Mouse (Mus musculus): ENCODE measurements at regions not wholly inside any gene's neighbourhood (a gene's known extent, or its start where the extent isn't known, plus 50 kb on each side); places are given as distances from the start of the nearest gene placed in this dataset.

DNA sequence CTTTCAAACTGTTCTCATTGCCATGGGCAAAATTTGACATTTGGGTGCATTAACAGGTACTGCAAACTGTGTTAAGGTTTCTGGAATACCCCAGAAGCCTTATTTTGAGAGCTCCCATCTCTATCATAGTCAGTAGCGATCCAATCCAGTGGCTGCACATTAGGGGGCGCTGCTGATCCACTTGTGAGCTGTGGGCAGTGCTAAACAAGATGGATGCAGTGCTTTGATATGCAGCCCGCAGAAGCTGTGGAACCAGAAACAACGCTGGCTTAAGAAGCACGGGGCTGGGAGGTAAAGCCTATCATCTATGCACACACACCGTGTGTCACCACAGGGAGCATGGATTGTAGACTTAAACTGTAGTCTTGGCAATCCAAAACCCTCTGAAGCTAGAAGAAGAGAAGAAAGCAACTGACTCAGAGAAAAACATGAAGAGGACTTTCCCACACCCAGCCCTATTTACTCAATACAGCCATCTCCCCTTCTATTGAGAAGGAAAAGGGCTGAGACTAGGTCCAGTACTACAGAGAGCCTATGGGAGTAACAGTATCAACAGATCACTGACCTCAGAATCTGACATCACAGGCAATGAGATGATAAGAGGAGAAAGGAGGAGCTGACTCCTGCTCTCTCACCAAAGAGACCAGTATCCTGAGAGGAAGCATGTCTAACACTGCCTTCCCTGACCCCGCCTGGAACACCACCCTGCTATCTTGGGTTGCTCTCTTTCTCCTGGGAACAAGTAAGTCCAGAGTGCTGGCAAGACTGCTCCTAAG, 83.1 kb upstream of the 2210010C04Rik start:
- peak overlapping the region; percentile 9; the same call in 1 of the 2 replicates for H3K4me2 ChIP-seq (ENCODE audit: low read depth)
- WGBS, result 17% methylated on average over 7 of the region's 7 CpGs
- no peak overlapping the region for H3K9ac ChIP-seq (ENCODE audit: low read length)
- no peak overlapping the region for H3K27ac ChIP-seq (ENCODE audit: low read depth, low read length)
- no peaks in the 10 kb centered on the region for H3K36me3 ChIP-seq (ENCODE audit: control insufficient read depth, insufficient read depth, low read length)
- H3K9me3 ChIP-seq (ENCODE audit: control insufficient read depth, low read length), result no peaks in the 10 kb centered on the region
- H3K27me3 ChIP-seq (ENCODE audit: control insufficient read depth, insufficient read depth, low read length), result no peaks in the 10 kb centered on the region
- H3K4me3 ChIP-seq (ENCODE audit: low read depth, low read length), result no peak overlapping the region
- DNase-seq (ENCODE audit: low spot score) (peak; percentile 70), ATAC-seq (ENCODE audit: insufficient read depth, low FRiP score, low TSS enrichment) (peak; percentile 71; the same call in 1 of the 2 replicates)
- H3K4me1 ChIP-seq (ENCODE audit: control insufficient read depth, insufficient read depth, low read length), result no peaks in the 10 kb centered on the region

DNA sequence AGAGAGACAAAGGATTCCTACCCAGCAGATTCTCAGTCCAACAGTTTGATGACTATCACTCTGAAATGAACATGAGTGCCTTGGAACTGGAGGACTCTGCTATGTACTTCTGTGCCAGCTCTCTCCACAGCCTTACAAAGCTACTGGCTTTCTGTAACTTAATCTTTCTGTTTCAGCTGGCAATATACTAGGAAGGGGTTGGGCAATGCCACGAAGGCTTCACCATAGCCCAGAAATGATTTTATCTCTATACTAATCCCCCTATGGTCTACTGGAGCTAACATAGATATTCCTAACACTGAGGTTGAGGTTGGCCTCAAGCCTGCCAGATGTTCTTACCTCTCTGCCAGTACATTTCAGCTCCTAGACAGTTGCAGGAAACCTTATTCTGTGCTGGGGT, 78.6 kb upstream of the 2210010C04Rik start:
- no peaks in the 10 kb centered on the region for H3K4me1 ChIP-seq (ENCODE audit: control insufficient read depth, insufficient read depth, low read length)
- H3K4me3 ChIP-seq (ENCODE audit: low read depth, low read length), result no peak overlapping the region
- no peak for ATAC-seq (ENCODE audit: insufficient read depth, low FRiP score, low TSS enrichment)
- no peak overlapping the region for H3K27ac ChIP-seq (ENCODE audit: low read depth, low read length)
- no peaks in the 10 kb centered on the region for H3K36me3 ChIP-seq (ENCODE audit: control insufficient read depth, insufficient read depth, low read length)
- no peaks in the 10 kb centered on the region for H3K27me3 ChIP-seq (ENCODE audit: control insufficient read depth, insufficient read depth, low read length)
- H3K4me2 ChIP-seq (ENCODE audit: low read depth), result no peak overlapping the region
- no peak overlapping the region for H3K9ac ChIP-seq (ENCODE audit: low read length)
- no peaks in the 10 kb centered on the region for H3K9me3 ChIP-seq (ENCODE audit: control insufficient read depth, low read length)
- 72% methylated on average over 1 of the region's 1 CpGs for WGBS
- DNase-seq (ENCODE audit: low spot score), result no peak

DNA sequence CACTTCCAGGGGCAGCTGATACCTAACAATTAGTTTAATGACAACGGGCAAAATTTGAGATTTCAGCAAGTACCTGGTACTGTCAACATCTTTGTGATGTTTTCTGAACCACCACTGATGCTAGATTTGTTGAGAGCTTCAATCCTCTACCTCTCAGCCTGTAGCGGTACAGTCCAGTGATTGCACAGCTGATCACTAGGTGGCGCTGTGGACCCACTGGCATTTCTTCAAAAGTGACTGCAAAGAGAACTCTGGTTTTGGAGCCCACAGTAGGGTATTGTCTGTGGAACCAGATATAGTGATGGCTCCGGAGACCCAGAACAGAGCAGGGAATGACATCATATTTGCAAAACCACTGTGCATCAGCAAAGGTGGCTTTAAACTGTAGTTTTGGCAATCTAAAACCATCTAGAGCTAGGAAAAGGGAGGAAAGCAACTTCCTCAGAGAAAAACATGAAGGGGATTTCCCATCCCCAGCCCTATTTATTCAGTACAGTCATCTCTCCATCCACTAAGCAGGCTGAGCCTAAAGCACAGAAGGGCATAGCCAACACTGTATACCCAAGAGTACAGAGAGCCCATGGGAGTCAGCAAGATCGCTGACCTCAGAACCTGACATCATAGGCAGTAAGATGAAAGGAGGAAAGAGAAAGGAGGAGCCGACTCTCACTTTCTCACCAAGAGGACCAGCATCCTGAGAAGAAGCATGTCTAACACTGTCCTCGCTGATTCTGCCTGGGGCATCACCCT, 77.7 kb upstream of the 2210010C04Rik start:
- 0 out of 2 replicates have a peak, but pooled peaks have one; percentile 35 for ATAC-seq (ENCODE audit: insufficient read depth, low FRiP score, low TSS enrichment)

DNA sequence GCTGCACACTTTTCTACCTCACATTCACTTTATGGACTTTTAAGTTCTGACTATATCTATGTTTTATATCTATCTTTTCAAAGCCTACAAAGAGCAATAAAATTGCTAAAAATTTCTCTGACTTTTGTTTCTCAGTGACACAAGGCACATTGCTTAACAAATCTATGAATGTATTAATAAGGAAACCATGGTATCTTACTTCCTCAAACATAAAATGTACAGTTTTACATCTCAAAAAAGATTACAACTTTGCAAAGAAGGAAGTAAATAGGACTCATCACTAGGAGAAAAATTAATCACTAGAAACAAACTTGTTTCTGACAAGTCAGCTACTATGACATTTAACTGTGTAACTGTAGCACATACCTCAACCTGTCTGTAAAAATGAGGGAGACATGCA, 76.5 kb upstream of the 2210010C04Rik start:
- no peak overlapping the region for H3K27ac ChIP-seq (ENCODE audit: low read depth, low read length)
- DNase-seq (ENCODE audit: low spot score) (no peak), ATAC-seq (ENCODE audit: insufficient read depth, low FRiP score, low TSS enrichment) (no peak)
- H3K9me3 ChIP-seq (ENCODE audit: control insufficient read depth, low read length), result no peaks in the 10 kb centered on the region
- H3K9ac ChIP-seq (ENCODE audit: low read length), result no peak overlapping the region
- no peaks in the 10 kb centered on the region for H3K27me3 ChIP-seq (ENCODE audit: control insufficient read depth, insufficient read depth, low read length)
- H3K4me2 ChIP-seq (ENCODE audit: low read depth), result no peak overlapping the region
- no peak overlapping the region for H3K4me3 ChIP-seq (ENCODE audit: low read depth, low read length)
- no peaks in the 10 kb centered on the region for H3K36me3 ChIP-seq (ENCODE audit: control insufficient read depth, insufficient read depth, low read length)
- H3K4me1 ChIP-seq (ENCODE audit: control insufficient read depth, insufficient read depth, low read length), result no peaks in the 10 kb centered on the region

More for the DNA sequence above, 77.7 kb upstream of the 2210010C04Rik start:
- Histone ChIP-seq H3K27ac (ENCODE audit: low read depth, low read length) (no peak overlapping the region), H3K36me3 (ENCODE audit: control insufficient read depth, insufficient read depth, low read length) (no peaks in the 10 kb centered on the region), H3K9ac (ENCODE audit: low read length) (no peak overlapping the region), H3K27me3 (ENCODE audit: control insufficient read depth, insufficient read depth, low read length) (no peaks in the 10 kb centered on the region), H3K9me3 (ENCODE audit: control insufficient read depth, low read length) (no peaks in the 10 kb centered on the region), H3K4me1 (ENCODE audit: control insufficient read depth, insufficient read depth, low read length) (no peaks in the 10 kb centered on the region), H3K4me2 (ENCODE audit: low read depth) (no peak overlapping the region), H3K4me3 (ENCODE audit: low read depth, low read length) (no peak overlapping the region)
- 44% methylated on average over 7 of the region's 7 CpGs for WGBS
- peak; percentile 49 for DNase-seq (ENCODE audit: low spot score)

DNA sequence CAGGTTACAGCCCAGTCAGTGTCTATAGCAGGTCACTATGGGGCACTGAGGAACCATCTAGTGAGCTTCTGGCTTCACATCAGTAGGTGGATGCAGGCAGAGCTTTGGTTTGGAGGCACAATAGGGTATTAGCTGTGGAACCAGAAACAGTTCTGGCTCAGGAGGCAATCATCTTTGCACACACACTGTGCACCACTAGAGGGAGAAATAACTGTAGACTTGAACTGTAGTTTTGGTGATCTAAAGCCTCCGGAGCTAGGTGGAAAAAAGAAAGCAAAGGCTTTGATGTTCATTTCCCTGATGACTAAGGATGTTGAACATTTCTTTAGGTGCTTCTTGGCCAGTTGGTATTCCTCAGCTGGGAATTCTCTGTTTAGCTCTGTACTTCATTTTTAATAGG, 73.6 kb upstream of the 2210010C04Rik start:
- Histone ChIP-seq H3K27me3 (ENCODE audit: control insufficient read depth, insufficient read depth, low read length) (no peaks in the 10 kb centered on the region), H3K9ac (ENCODE audit: low read length) (no peak overlapping the region), H3K9me3 (ENCODE audit: control insufficient read depth, low read length) (no peaks in the 10 kb centered on the region), H3K27ac (ENCODE audit: low read depth, low read length) (no peak overlapping the region), H3K4me3 (ENCODE audit: low read depth, low read length) (no peak overlapping the region), H3K4me1 (ENCODE audit: control insufficient read depth, insufficient read depth, low read length) (no peaks in the 10 kb centered on the region), H3K36me3 (ENCODE audit: control insufficient read depth, insufficient read depth, low read length) (no peaks in the 10 kb centered on the region), H3K4me2 (ENCODE audit: low read depth) (no peak overlapping the region)
- 67% methylated on average over 1 of the region's 1 CpGs for WGBS
- DNase-seq (ENCODE audit: low spot score) (no peak), ATAC-seq (ENCODE audit: insufficient read depth, low FRiP score, low TSS enrichment) (no peak)

DNA sequence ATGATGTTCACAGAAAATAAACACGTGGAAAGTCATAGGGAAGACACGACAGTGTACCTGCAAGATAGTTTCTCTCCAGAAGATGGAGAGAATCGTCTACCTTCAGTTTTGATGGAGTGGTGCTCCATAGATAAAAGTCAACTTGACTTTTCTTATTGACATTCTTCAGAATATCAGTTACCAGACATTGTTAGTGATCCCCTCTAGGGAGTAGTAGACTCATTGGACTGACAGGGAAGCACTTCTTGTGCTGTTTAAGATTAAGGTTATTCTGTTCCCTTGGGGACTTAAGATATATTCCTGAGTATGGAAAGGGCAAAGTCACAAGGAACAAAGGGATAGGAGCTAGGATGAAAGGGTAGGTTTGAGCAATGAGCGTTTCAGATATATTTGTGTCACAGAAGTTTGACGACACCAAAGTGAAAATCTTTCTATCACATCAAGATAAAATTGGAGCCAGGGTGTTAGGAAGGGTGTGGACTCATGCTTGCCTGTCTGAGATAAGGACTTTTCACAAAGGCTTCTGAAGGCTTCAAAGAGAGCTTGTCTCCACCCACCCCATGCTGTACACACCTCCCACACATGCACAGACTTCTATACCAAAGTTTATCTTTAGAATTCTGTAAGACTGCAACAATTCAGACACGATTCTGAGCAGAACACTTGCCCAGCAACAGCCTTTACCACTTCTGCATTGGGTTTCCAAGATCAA, 68.5 kb upstream of the 2210010C04Rik start:
- Histone ChIP-seq H3K4me2 (ENCODE audit: low read depth) (no peak overlapping the region), H3K36me3 (ENCODE audit: control insufficient read depth, insufficient read depth, low read length) (no peaks in the 10 kb centered on the region), H3K27me3 (ENCODE audit: control insufficient read depth, insufficient read depth, low read length) (no peaks in the 10 kb centered on the region), H3K4me3 (ENCODE audit: low read depth, low read length) (no peak overlapping the region), H3K4me1 (ENCODE audit: control insufficient read depth, insufficient read depth, low read length) (no peaks in the 10 kb centered on the region), H3K9ac (ENCODE audit: low read length) (no peak overlapping the region), H3K9me3 (ENCODE audit: control insufficient read depth, low read length) (no peaks in the 10 kb centered on the region), H3K27ac (ENCODE audit: low read depth, low read length) (no peak overlapping the region)
- no peak for ATAC-seq (ENCODE audit: insufficient read depth, low FRiP score, low TSS enrichment)
- 81% methylated on average over 6 of the region's 6 CpGs for WGBS
- DNase-seq (ENCODE audit: low spot score), result no peak

- 90% methylated on average over 2 of the region's 2 CpGs for WGBS
- Histone ChIP-seq H3K4me3 (ENCODE audit: low read depth, low read length) (no peak overlapping the region), H3K27me3 (ENCODE audit: control insufficient read depth, insufficient read depth, low read length) (no peaks in the 10 kb centered on the region), H3K4me1 (ENCODE audit: control insufficient read depth, insufficient read depth, low read length) (no peaks in the 10 kb centered on the region), H3K36me3 (ENCODE audit: control insufficient read depth, insufficient read depth, low read length) (no peaks in the 10 kb centered on the region), H3K9me3 (ENCODE audit: control insufficient read depth, low read length) (no peaks in the 10 kb centered on the region), H3K9ac (ENCODE audit: low read length) (no peak overlapping the region), H3K4me2 (ENCODE audit: low read depth) (no peak overlapping the region), H3K27ac (ENCODE audit: low read depth, low read length) (no peak overlapping the region)
- DNase-seq (ENCODE audit: low spot score) (no peak), ATAC-seq (ENCODE audit: insufficient read depth, low FRiP score, low TSS enrichment) (no peak)
Observed at GRCm38 (mm10) chr6:41101997-41102396, 66.7 kb upstream of the 2210010C04Rik start.

DNA sequence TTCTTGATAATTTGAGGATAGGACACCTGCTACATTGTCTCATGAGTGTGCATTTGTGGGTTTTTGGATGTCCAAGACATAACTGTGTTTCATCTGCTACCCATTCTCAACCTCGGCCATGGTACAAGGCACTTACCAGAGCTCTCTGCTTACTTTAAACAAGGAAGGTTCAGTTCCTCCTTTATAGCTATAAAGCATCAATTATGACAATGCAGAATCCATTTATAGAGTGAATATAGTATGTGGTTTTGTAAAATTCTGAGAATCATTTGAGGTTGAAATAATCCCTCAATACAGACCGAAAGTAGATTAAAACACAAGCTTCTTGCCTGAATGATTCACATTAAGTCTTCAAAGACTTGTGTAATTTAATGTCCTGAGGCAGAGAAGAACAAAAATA, 64.9 kb upstream of the 2210010C04Rik start:
- DNase-seq (ENCODE audit: low spot score) (no peak), ATAC-seq (ENCODE audit: insufficient read depth, low FRiP score, low TSS enrichment) (no peak)
- no peaks in the 10 kb centered on the region for H3K4me1 ChIP-seq (ENCODE audit: control insufficient read depth, insufficient read depth, low read length)
- H3K9me3 ChIP-seq (ENCODE audit: control insufficient read depth, low read length), result no peaks in the 10 kb centered on the region
- no peaks in the 10 kb centered on the region for H3K36me3 ChIP-seq (ENCODE audit: control insufficient read depth, insufficient read depth, low read length)
- H3K4me3 ChIP-seq (ENCODE audit: low read depth, low read length), result no peak overlapping the region
- H3K27me3 ChIP-seq (ENCODE audit: control insufficient read depth, insufficient read depth, low read length), result no peaks in the 10 kb centered on the region
- no peak overlapping the region for H3K4me2 ChIP-seq (ENCODE audit: low read depth)
- 91% methylated on average over 2 of the region's 2 CpGs for WGBS
- no peak overlapping the region for H3K27ac ChIP-seq (ENCODE audit: low read depth, low read length)
- H3K9ac ChIP-seq (ENCODE audit: low read length), result no peak overlapping the region
